In the genomic region with DNA sequence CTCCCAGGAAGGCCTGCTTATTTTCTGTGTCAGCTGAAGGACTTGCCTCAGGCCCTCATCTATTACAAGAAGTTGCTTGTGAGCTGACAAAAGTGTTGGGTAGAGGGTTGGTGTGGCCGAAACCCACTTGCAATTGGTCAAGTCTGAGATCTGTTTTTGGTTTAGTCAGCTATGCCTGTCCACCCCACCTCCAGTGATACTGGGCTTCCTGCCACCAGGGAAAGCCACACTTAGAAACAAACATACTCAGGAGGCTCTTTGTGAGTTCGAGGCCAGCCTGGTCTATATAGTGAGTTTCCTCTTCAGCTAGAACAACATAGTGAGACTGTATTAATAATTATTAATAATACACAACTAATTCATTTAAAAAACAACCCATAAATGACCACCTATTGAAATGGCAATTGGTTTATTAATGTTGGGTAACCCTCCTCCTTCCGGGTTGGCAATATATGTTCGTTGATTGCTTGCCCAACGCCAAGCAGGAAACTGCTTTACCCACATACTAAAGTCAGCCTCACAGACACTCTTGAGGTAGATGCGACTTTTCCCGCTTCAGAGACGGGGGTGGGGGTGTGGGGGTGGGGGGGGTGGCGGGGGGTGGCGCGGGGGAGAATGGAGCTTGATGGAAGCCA, we compare ENCODE assay signal across 9 mouse cellular contexts. TPM values are rescaled to one million over a fixed set of nuclear protein-coding genes. Genes with fewer than 3 reads are reported as not detected.
DNase-seq lines count a peak whose midpoint lies in the region; ATAC-seq and TF ChIP-seq lines count a peak whose summit lies in the region.
"Had no signal": no experiment of that assay in that cellular context is flagged by ENCODE, and none has a peak within 500 bp of the region (broad histone marks: within the 10 kb centered on the region; RNA-seq: fewer than 3 reads in every experiment).

No protein-coding gene starts in this region.

- peak overlapping the region; percentile 89 for H3K4me3 ChIP-seq in testis, adult 2 months (ENCODE audit: control insufficient read depth, low read depth, low read length)
- peak overlapping the region; percentile 73 for H3K4me3 ChIP-seq in forebrain, embryonic 15.5 days
- no peak overlapping the region for H3K4me3 ChIP-seq in liver, embryonic 14.5 days (ENCODE audit: insufficient read depth in 1 of 2, low read depth in 2 of 2, low read length in 2 of 2)
- peak overlapping the region; percentile 74 for H3K4me3 ChIP-seq in stomach, embryonic 16.5 days (replicated peaks; ENCODE audit: low read length)

- peaks cover 21% of the 10 kb centered on the region for H3K4me1 ChIP-seq in testis, adult 2 months (ENCODE audit: control insufficient read depth, insufficient read depth, low read length)
- H3K4me1 ChIP-seq in forebrain, embryonic 15.5 days = peaks cover 9% of the 10 kb centered on the region
- no peaks in the 10 kb centered on the region; a peak in 1 of 4 replicates for H3K4me1 ChIP-seq in liver, embryonic 14.5 days (replicated peaks; ENCODE audit: control insufficient read depth in 2 of 2, insufficient read depth in 2 of 2, low read length in 1 of 2)
- peaks cover 2% of the 10 kb centered on the region; the same call in 1 of the 2 replicates for H3K4me1 ChIP-seq in stomach, embryonic 16.5 days (ENCODE audit: control insufficient read depth, insufficient read depth, low read length)

- no peak for ATAC-seq in forebrain, embryonic 15.5 days (replicated peaks)
- ATAC-seq in liver, embryonic 14.5 days (ENCODE audit: insufficient read depth) = no peak
- ATAC-seq in stomach, embryonic 16.5 days (ENCODE audit: insufficient read depth, low FRiP score) = no peak

- WGBS in forebrain, embryonic 15.5 days = 33% methylated on average over 11 of the region's 11 CpGs
- 17% methylated on average over 11 of the region's 11 CpGs for WGBS in liver, embryonic 14.5 days (ENCODE audit: insufficient replicate concordance)
- WGBS in stomach, embryonic 16.5 days = 29% methylated on average over 11 of the region's 11 CpGs

- no peaks in the 10 kb centered on the region; the same call in 1 of the 2 replicates for H3K27me3 ChIP-seq in testis, adult 2 months (ENCODE audit: control insufficient read depth, insufficient read depth, low read length)
- peaks cover 35% of the 10 kb centered on the region for H3K27me3 ChIP-seq in forebrain, embryonic 15.5 days
- peaks cover 36% of the 10 kb centered on the region for H3K27me3 ChIP-seq in liver, embryonic 14.5 days (ENCODE audit: control insufficient read depth, insufficient read depth, low read length)
- H3K27me3 ChIP-seq in stomach, embryonic 16.5 days (ENCODE audit: control insufficient read depth, insufficient read depth, low read length) = peaks cover 33% of the 10 kb centered on the region

- TF ChIP-seq CTCF in testis, adult 2 months (IDR thresholded peaks at IDR 0.05; ENCODE audit: control insufficient read depth, insufficient read depth, insufficient replicate concordance, low read depth, low read length) = no peak
- no peak for TF ChIP-seq CTCF in liver, embryonic 14.5 days (IDR thresholded peaks at IDR 0.05; ENCODE audit: low read depth)

- no peak for TF ChIP-seq EP300 in liver, embryonic 14.5 days (IDR thresholded peaks at IDR 0.05; ENCODE audit: low read depth)

- peak overlapping the region; percentile 67; the same call in 1 of the 2 replicates for H3K9ac ChIP-seq in forebrain, embryonic 15.5 days (replicated peaks)
- H3K9ac ChIP-seq in liver, embryonic 14.5 days (replicated peaks) = no peak overlapping the region
- peak overlapping the region; percentile 71; the same call in 1 of the 2 replicates for H3K9ac ChIP-seq in stomach, embryonic 16.5 days (ENCODE audit: low read length)

- TF ChIP-seq POLR2A in testis, adult 2 months (IDR thresholded peaks at IDR 0.05; ENCODE audit: control insufficient read depth, low read depth, low read length) = no peak

- H3K4me2 ChIP-seq in forebrain, embryonic 15.5 days (replicated peaks) = peak overlapping the region; percentile 80
- peak overlapping the region; percentile 72 for H3K4me2 ChIP-seq in liver, embryonic 14.5 days (ENCODE audit: low read depth)
- H3K4me2 ChIP-seq in stomach, embryonic 16.5 days (ENCODE audit: low read depth, low read length) = peak overlapping the region; percentile 96

- no peak for DNase-seq in testis, postnatal 10 days (ENCODE audit: low spot score)
- DNase-seq in liver, embryonic 14.5 days (ENCODE audit: low read depth in 3 of 3, low spot score in 3 of 3) = no peak
- DNase-seq in cerebellum, postnatal 14 days = no peak
- DNase-seq in adrenal gland, postnatal 10 days = no peak
- no peak for DNase-seq in cerebellum, adult 11-12 months

- H3K36me3 ChIP-seq in testis, adult 2 months (ENCODE audit: control insufficient read depth, insufficient read depth, low read length) = no peaks in the 10 kb centered on the region
- no peaks in the 10 kb centered on the region for H3K36me3 ChIP-seq in forebrain, embryonic 15.5 days
- no peaks in the 10 kb centered on the region for H3K36me3 ChIP-seq in liver, embryonic 14.5 days (replicated peaks; ENCODE audit: control insufficient read depth, insufficient read depth, low read depth)
- no peaks in the 10 kb centered on the region for H3K36me3 ChIP-seq in stomach, embryonic 16.5 days (ENCODE audit: control insufficient read depth, insufficient read depth, low read length)

- H3K9me3 ChIP-seq in forebrain, embryonic 15.5 days = no peaks in the 10 kb centered on the region
- no peaks in the 10 kb centered on the region for H3K9me3 ChIP-seq in liver, embryonic 14.5 days (ENCODE audit: control insufficient read depth, low read length)
- no peaks in the 10 kb centered on the region for H3K9me3 ChIP-seq in stomach, embryonic 16.5 days (replicated peaks; ENCODE audit: control insufficient read depth, low read length)

- H3K27ac ChIP-seq in testis, adult 2 months (ENCODE audit: control insufficient read depth, insufficient read depth, low read depth, low read length) = no peak overlapping the region
- H3K27ac ChIP-seq in forebrain, embryonic 15.5 days (replicated peaks) = no peak overlapping the region
- no peak overlapping the region for H3K27ac ChIP-seq in liver, embryonic 14.5 days
- H3K27ac ChIP-seq in stomach, embryonic 16.5 days (ENCODE audit: low read length) = no peak overlapping the region

RNA-seq across cellular contexts. Expression of a gene that starts 2.1 kb away (rescaled TPM):
- polyA plus RNA-seq in testis, adult 2 months (2012; rRNA removed) = 256 and 289 TPM in 2 replicates
- 0.22 and 0.36 TPM in 2 replicates for polyA plus RNA-seq in forebrain, embryonic 15.5 days (2015; fragmentation: Nextera tagmentation; extraction: Ambion mirVana)
- 2.1 and 2.8 TPM in 2 replicates for polyA plus RNA-seq in liver, embryonic 14.5 days (2012; rRNA removed)
- 1.6 and 1.9 TPM in 2 replicates for polyA plus RNA-seq in liver, embryonic 14.5 days (2014; fragmentation: Nextera tagmentation; extraction: Ambion mirVana)
- polyA plus RNA-seq in stomach, embryonic 16.5 days (2015; fragmentation: Nextera tagmentation; extraction: Ambion mirVana) = 0.21 TPM in 1 of 2 replicates, not detected in the other
- total RNA-seq in adrenal gland, postnatal 10 days (2021) = 1 to 10 TPM in 1 of 2 experiments, under 1 TPM in 1; 0.30 to 1.4 TPM
- total RNA-seq: heart, adult 8-10 months had no signal

RNA-seq across cellular contexts. Expression of a gene that starts 10.3 kb away (rescaled TPM):
- polyA plus RNA-seq in testis, adult 2 months (2012; rRNA removed) = 0.08 TPM in 1 of 2 replicates, not detected in the other
- polyA plus RNA-seq in forebrain, embryonic 15.5 days (2015; fragmentation: Nextera tagmentation; extraction: Ambion mirVana) = 0.69 and 0.80 TPM in 2 replicates
- not detected in 2 replicates for polyA plus RNA-seq in liver, embryonic 14.5 days (2012; rRNA removed)
- polyA plus RNA-seq in liver, embryonic 14.5 days (2014; fragmentation: Nextera tagmentation; extraction: Ambion mirVana) = not detected in 2 replicates
- polyA plus RNA-seq in stomach, embryonic 16.5 days (2015; fragmentation: Nextera tagmentation; extraction: Ambion mirVana) = 0.14 TPM in 2 replicates
- total RNA-seq in adrenal gland, postnatal 10 days (2021) = not detected
- total RNA-seq: heart, adult 8-10 months had no signal

RNA-seq across cellular contexts. Expression of a gene that starts 23.3 kb away (rescaled TPM):
- polyA plus RNA-seq in testis, adult 2 months (2012; rRNA removed) = 0.58 and 0.93 TPM in 2 replicates
- 2.5 and 2.7 TPM in 2 replicates for polyA plus RNA-seq in forebrain, embryonic 15.5 days (2015; fragmentation: Nextera tagmentation; extraction: Ambion mirVana)
- polyA plus RNA-seq in liver, embryonic 14.5 days (2012; rRNA removed) = 0.31 and 0.34 TPM in 2 replicates
- 0.10 and 0.24 TPM in 2 replicates for polyA plus RNA-seq in liver, embryonic 14.5 days (2014; fragmentation: Nextera tagmentation; extraction: Ambion mirVana)
- 3.3 and 4.3 TPM in 2 replicates for polyA plus RNA-seq in stomach, embryonic 16.5 days (2015; fragmentation: Nextera tagmentation; extraction: Ambion mirVana)
- 10 to 100 TPM in 1 of 2 experiments, 1 to 10 TPM in 1; 9.8 to 15.1 TPM for total RNA-seq in adrenal gland, postnatal 10 days (2021)

RNA-seq across cellular contexts. Expression of a gene that starts 30.6 kb away (rescaled TPM):
- 2.0 and 2.1 TPM in 2 replicates for polyA plus RNA-seq in testis, adult 2 months (2012; rRNA removed)
- polyA plus RNA-seq in forebrain, embryonic 15.5 days (2015; fragmentation: Nextera tagmentation; extraction: Ambion mirVana) = 27.2 and 29.6 TPM in 2 replicates
- 0.31 and 0.35 TPM in 2 replicates for polyA plus RNA-seq in liver, embryonic 14.5 days (2012; rRNA removed)
- polyA plus RNA-seq in liver, embryonic 14.5 days (2014; fragmentation: Nextera tagmentation; extraction: Ambion mirVana) = 0.06 and 0.13 TPM in 2 replicates
- polyA plus RNA-seq in stomach, embryonic 16.5 days (2015; fragmentation: Nextera tagmentation; extraction: Ambion mirVana) = 0.27 and 0.49 TPM in 2 replicates
- total RNA-seq in adrenal gland, postnatal 10 days (2021) = 1 to 10 TPM; 8.5 to 9.1 TPM

RNA-seq across cellular contexts. Expression of a gene that starts 33.3 kb away (rescaled TPM):
- polyA plus RNA-seq in testis, adult 2 months (2012; rRNA removed) = 32.4 and 49.6 TPM in 2 replicates
- 12.3 and 12.9 TPM in 2 replicates for polyA plus RNA-seq in forebrain, embryonic 15.5 days (2015; fragmentation: Nextera tagmentation; extraction: Ambion mirVana)
- polyA plus RNA-seq in liver, embryonic 14.5 days (2012; rRNA removed) = 18.4 and 43.1 TPM in 2 replicates
- 1.9 and 2.2 TPM in 2 replicates for polyA plus RNA-seq in liver, embryonic 14.5 days (2014; fragmentation: Nextera tagmentation; extraction: Ambion mirVana)
- polyA plus RNA-seq in stomach, embryonic 16.5 days (2015; fragmentation: Nextera tagmentation; extraction: Ambion mirVana) = 9.7 TPM in 2 replicates
- 10 to 100 TPM; 54.9 to 58.4 TPM for total RNA-seq in adrenal gland, postnatal 10 days (2021)

Comparison
In these comparisons a context has a peak if more than half of its experiments do, and no peak if none do; other contexts are left out.
1. H3K4me3 ChIP-seq: peak in testis, adult 2 months (single experiment), forebrain, embryonic 15.5 days (single experiment) and stomach, embryonic 16.5 days (single experiment); none in liver, embryonic 14.5 days (0 of 2).
2. RNA of a gene that starts 2.1 kb away (polyA plus RNA-seq): 256 to 289 TPM in testis, adult 2 months; 1.6 to 2.8 TPM in liver, embryonic 14.5 days, 0.22 to 0.36 TPM in forebrain, embryonic 15.5 days and 0.21 TPM in stomach, embryonic 16.5 days; every median in the first group is over 10 times any median in the second.
3. Peak in every context shown above with its lines, with median percentiles within 50 percentile points of each other: H3K4me2 ChIP-seq.